Mouse (Mus musculus) pancreas, adult 10 weeks (tissue): ENCODE measurements around the gene Ccnb3. TPM values are rescaled to one million over a fixed set of nuclear protein-coding genes. Genes with fewer than 3 reads are reported as not detected.

Experiments used
- polyA plus RNA-seq: library from polyadenylated mRNA; stranded (reverse); fragments of 350-450 nt; fragmentation: Illumina TruSeq; extraction: RNeasy Lipid Tissue Mini Kit (QIAGEN cat#74804); gene quantifications from one replicate; pipeline ENCODE4 v1.2.3, GENCODE M21; 2015; ENCODE audit warnings: low read depth, low replicate concordance; ENCODE audit not compliant: insufficient read depth

Gene Ccnb3
- polyA plus RNA-seq = not detected

DNA sequence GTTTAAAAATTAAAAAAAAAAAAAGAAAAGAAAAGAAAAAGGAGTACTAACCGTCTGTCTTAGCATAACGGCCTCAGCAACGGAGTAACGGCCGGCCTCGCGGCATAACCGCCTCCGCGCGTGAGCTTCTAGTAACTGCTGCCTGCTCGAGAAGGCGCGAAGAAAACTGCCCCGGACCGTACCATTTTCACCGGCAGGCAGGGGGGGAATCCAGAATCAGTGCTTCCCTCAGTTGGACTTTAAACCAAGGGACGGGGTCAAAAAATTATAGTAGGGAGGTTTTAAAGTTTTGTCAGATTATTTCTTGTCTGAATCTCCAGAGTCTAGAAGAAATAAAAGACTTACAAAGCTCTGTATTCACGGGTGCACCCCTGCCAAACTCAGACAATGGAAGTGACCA lies at the start of gene Ccnb3:
TSS of gene Ccnb3 (minus strand) at position 101 of the 400 bp plus-strand sequence.

DNA sequence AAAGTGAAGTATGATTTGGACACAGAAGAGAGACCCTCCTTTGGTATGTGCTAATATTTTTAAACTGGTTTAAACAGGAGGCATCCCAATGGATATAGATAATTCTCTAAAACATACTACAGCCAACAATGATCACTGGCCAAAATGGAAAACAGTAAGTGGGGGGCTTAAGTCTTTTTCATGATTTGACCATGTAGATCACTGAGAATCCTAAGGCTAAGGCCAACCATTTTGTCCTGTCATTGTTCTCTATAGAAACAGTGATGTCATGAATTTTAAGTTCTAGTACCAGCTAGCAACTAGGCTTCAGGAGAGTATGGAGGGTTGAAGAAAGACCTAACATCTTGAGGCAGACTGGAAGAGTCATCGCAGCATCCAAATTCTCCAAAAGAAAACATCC lies 25.8 kb upstream of the Ccnb3 start, which contains the start of gene Akap4:
TSS of gene Akap4 (plus strand) at position 301 of the 400 bp plus-strand sequence.

Other genes with a start within 250 kb of the Ccnb3 start
- not detected for gene Akap4, start 25.9 kb upstream of the Ccnb3 start, polyA plus RNA-seq